Mouse (Mus musculus) heart, adult 2 months (tissue): ENCODE data around the gene Lmln.

Source experiments
- CTCF ChIP-seq: fragments of 200-600 bp; IDR thresholded peaks from 2 replicates; pipeline ENCODE4 v1.8.1; 2022; ENCODE audit warnings: antibody characterized with exemption, mild to moderate bottlenecking, moderate library complexity
- EP300 ChIP-seq: fragments of 200-500 bp; IDR thresholded peaks from 2 replicates; pipeline ENCODE4 v1.6.1; 2011; ENCODE audit warnings: low read depth, low read length, control low read depth; ENCODE audit not compliant: insufficient read depth
- POLR2A ChIP-seq: fragments of 200-500 bp; IDR thresholded peaks from 2 replicates; pipeline ENCODE4 v1.6.1; 2011; ENCODE audit warnings: mild to moderate bottlenecking, low read depth, low read length, control low read depth; ENCODE audit not compliant: insufficient read depth

DNA sequence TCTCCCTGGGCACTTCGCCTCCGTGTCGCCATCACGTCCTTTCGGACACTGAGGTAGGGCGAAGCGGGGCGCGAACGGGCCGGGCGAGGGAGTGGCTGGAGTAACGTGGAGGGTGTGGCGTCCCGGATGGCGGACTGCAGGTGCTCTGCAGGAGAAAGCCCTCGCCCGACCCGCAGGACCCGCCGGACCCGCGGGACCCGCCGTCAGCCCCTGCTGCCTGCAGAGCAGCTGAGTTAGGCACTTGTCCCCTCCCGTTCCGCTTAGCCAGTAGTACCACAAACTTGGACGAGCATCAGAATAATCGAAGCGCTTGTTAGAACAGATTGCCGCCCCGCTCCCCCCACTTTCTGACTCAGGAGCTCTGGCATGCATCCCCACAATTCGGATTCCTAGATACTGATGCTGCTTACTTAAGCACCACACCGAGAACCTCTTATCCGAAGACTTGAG is 386 bp downstream of the Lmln start:
- TF ChIP-seq EP300 = no peak
- TF ChIP-seq POLR2A = no peak
- no peak for TF ChIP-seq CTCF
